Mouse (Mus musculus): ENCODE results near the gene Krt2. TPM values are rescaled to one million over a fixed set of nuclear protein-coding genes. Genes with fewer than 3 reads are reported as not detected.

The Krt2 gene
- total and polyA plus RNA-seq, 3 experiments = not detected

- H3K36me3 ChIP-seq (ENCODE audit: control insufficient read depth in 1 of 2, insufficient read depth in 2 of 2, low read length in 2 of 2) = no peaks in the 10 kb centered on the region
- peaks cover 0 to 4% of the 10 kb centered on the region in 2 experiments; a peak in 2 of 4 replicates for H3K27me3 ChIP-seq (ENCODE audit: control insufficient read depth in 1 of 2, insufficient read depth in 2 of 2, low read length in 2 of 2)
- no peaks in the 10 kb centered on the region for H3K9me3 ChIP-seq (replicated peaks; ENCODE audit: insufficient read depth, low read length)
- no peak overlapping the region for H3K9ac ChIP-seq (ENCODE audit: control insufficient read depth, low read depth, low read length, poor library complexity, severe bottlenecking)
- no peak for DNase-seq (ENCODE audit: low read depth, low spot score)
- no peak overlapping the region for H3K4me3 ChIP-seq (ENCODE audit: control insufficient read depth in 1 of 2, insufficient read depth in 1 of 2, low read depth in 2 of 2, low read length in 2 of 2)
- no peak overlapping the region for H3K27ac ChIP-seq (ENCODE audit: control insufficient read depth, low read depth, low read length)
- no peaks in the 10 kb centered on the region for H3K79me2 ChIP-seq (ENCODE audit: control insufficient read depth, insufficient read depth, low read length, poor library complexity)
- no peak for TF ChIP-seq USF1 (IDR thresholded peaks at IDR 0.05; ENCODE audit: low read depth, low read length)
- no peak for TF ChIP-seq E2F4 (IDR thresholded peaks at IDR 0.05; ENCODE audit: borderline replicate concordance, low read depth, low read length)
- TF ChIP-seq ZNF384 (IDR thresholded peaks at IDR 0.05; ENCODE audit: low read depth, low read length) = no peak
- TF ChIP-seq MYC (IDR thresholded peaks at IDR 0.05; ENCODE audit: low read depth, low read length) = no peak
- TF ChIP-seq GATA1 (IDR thresholded peaks at IDR 0.05; ENCODE audit: low read depth, low read length) = no peak
- TF ChIP-seq USF2 (IDR thresholded peaks at IDR 0.05; ENCODE audit: borderline replicate concordance in 1 of 2, insufficient read depth in 1 of 2, low read depth in 1 of 2, low read length in 2 of 2) = no peak
- no peak for TF ChIP-seq SMC3 (IDR thresholded peaks at IDR 0.05; ENCODE audit: low read depth, low read length)
- no peak for TF ChIP-seq TBP (IDR thresholded peaks at IDR 0.05; ENCODE audit: low read depth, low read length)
- no peak for TF ChIP-seq NRF1 (IDR thresholded peaks at IDR 0.05; ENCODE audit: insufficient read depth, low read depth, low read length, poor library complexity, severe bottlenecking)
- no peak for TF ChIP-seq MYB (IDR thresholded peaks at IDR 0.05; ENCODE audit: low read depth, low read length)
- TF ChIP-seq ETS1 (IDR thresholded peaks at IDR 0.05; ENCODE audit: low read depth, low read length) = no peak
- no peak for TF ChIP-seq TAL1 (IDR thresholded peaks at IDR 0.05; ENCODE audit: low read length)
- H3K4me1 ChIP-seq (ENCODE audit: control insufficient read depth in 1 of 2, insufficient read depth in 2 of 2, low read length in 2 of 2) = no peaks in the 10 kb centered on the region
These were observed 34.6 kb upstream of the Krt2 start for GRCm38 (mm10) chr15:101852571-101852970.

- Histone ChIP-seq H3K79me2 (ENCODE audit: control insufficient read depth, insufficient read depth, low read length, poor library complexity) (no peaks in the 10 kb centered on the region), H3K27me3 (ENCODE audit: control insufficient read depth in 1 of 2, insufficient read depth in 2 of 2, low read length in 2 of 2) (peaks cover 0 to 4% of the 10 kb centered on the region in 2 experiments; a peak in 2 of 4 replicates), H3K9me3 (replicated peaks; ENCODE audit: insufficient read depth, low read length) (no peaks in the 10 kb centered on the region), H3K36me3 (ENCODE audit: control insufficient read depth in 1 of 2, insufficient read depth in 2 of 2, low read length in 2 of 2) (no peaks in the 10 kb centered on the region), H3K4me1 (ENCODE audit: control insufficient read depth in 1 of 2, insufficient read depth in 2 of 2, low read length in 2 of 2) (no peaks in the 10 kb centered on the region), H3K27ac (ENCODE audit: control insufficient read depth, low read depth, low read length) (no peak within 1 kb of the TSS), H3K9ac (ENCODE audit: control insufficient read depth, low read depth, low read length, poor library complexity, severe bottlenecking) (no peak within 1 kb of the TSS), H3K4me3 (ENCODE audit: control insufficient read depth in 1 of 2, insufficient read depth in 1 of 2, low read depth in 2 of 2, low read length in 2 of 2) (no peak within 1 kb of the TSS)
- TF ChIP-seq RAD21 (IDR thresholded peaks at IDR 0.05; ENCODE audit: low read depth, low read length) (no peak), UBTF (IDR thresholded peaks at IDR 0.05; ENCODE audit: borderline replicate concordance, insufficient read depth, low read depth, low read length) (no peak), EP300 (IDR thresholded peaks at IDR 0.05; ENCODE audit: low read depth in 1 of 2, low read length in 2 of 2) (no peak), SMC3 (IDR thresholded peaks at IDR 0.05; ENCODE audit: low read depth, low read length) (no peak)
- no peak for DNase-seq (ENCODE audit: low read depth, low spot score)
These were observed 32.7 kb upstream of the Krt2 start, which contains the start of gene Krt1 for GRCm38 (mm10) chr15:101850694-101851093. Krt1 (minus strand) TSS chr15:101850794.

Data from MEL (cell line).